Mouse (Mus musculus) MEL (cell line): ENCODE data around the gene Rpl12. TPM values are rescaled to one million over a fixed set of nuclear protein-coding genes. Genes with fewer than 3 reads are reported as not detected.

ENCODE experiments used
- DNase-seq: peaks from one replicate; pipeline ENCODE4 v3.0.0; 2011; ENCODE audit warnings: low read depth, low spot score
- H3K27ac ChIP-seq: 2 replicates; pipeline ENCODE4 v1.5.1; 2012; ENCODE audit warnings: low read depth, mild to moderate bottlenecking, control low read depth, low read length, moderate library complexity; ENCODE audit not compliant: control insufficient read depth
- H3K27me3 ChIP-seq, 2 experiments: fragments of 150-350 bp in 1 of 2; sonication (generic) in 1 of 2; 2 replicates each; pipeline ENCODE4 v1.6.1; 2012; ENCODE audit warnings: low read length in 2 of 2, mild to moderate bottlenecking in 2 of 2, improper control_type of control experiment in 1 of 2, moderate library complexity in 1 of 2; ENCODE audit not compliant: insufficient read depth in 2 of 2, control insufficient read depth in 1 of 2
- H3K36me3 ChIP-seq, 2 experiments: 2 replicates each; pipeline ENCODE4 v1.6.1; 2012 to 2014; ENCODE audit warnings: low read length in 2 of 2, improper control_type of control experiment in 1 of 2, inconsistent platforms in 1 of 2, mild to moderate bottlenecking in 1 of 2; ENCODE audit not compliant: insufficient read depth in 2 of 2, control insufficient read depth in 1 of 2
- H3K4me1 ChIP-seq, 2 experiments: fragments of 150-350 bp in 1 of 2; sonication (generic) in 1 of 2; 2 replicates each; pipeline ENCODE4 v1.6.1; 2012; ENCODE audit warnings: low read length in 2 of 2, improper control_type of control experiment in 1 of 2, mild to moderate bottlenecking in 1 of 2; ENCODE audit not compliant: insufficient read depth in 2 of 2, control insufficient read depth in 1 of 2
- H3K4me3 ChIP-seq, 2 experiments: fragments of 150-350 bp in 1 of 2; sonication (generic) in 1 of 2; 2 replicates each; pipeline ENCODE4 v1.5.1; 2012; ENCODE audit warnings: low read depth in 2 of 2, low read length in 2 of 2, mild to moderate bottlenecking in 2 of 2, moderate library complexity in 2 of 2, control low read depth in 1 of 2, improper control_type of control experiment in 1 of 2; ENCODE audit not compliant: control insufficient read depth in 1 of 2, insufficient read depth in 1 of 2
- H3K79me2 ChIP-seq: 2 replicates; pipeline ENCODE4 v1.6.1; 2012; ENCODE audit warnings: mild to moderate bottlenecking, low read length, moderate library complexity; ENCODE audit not compliant: control insufficient read depth, poor library complexity, insufficient read depth
- H3K9ac ChIP-seq: 2 replicates; pipeline ENCODE4 v1.6.1; 2012; ENCODE audit warnings: low read depth, mild to moderate bottlenecking, control low read depth, low read length, moderate library complexity; ENCODE audit not compliant: control insufficient read depth, poor library complexity, severe bottlenecking
- H3K9me3 ChIP-seq: fragments of 150-350 bp; sonication (generic); replicated peaks from 2 replicates; pipeline ENCODE4 v1.6.1; 2012; ENCODE audit warnings: mild to moderate bottlenecking, low read length, improper control_type of control experiment, moderate library complexity; ENCODE audit not compliant: insufficient read depth
- BHLHE40 ChIP-seq: IDR thresholded peaks from 2 replicates; pipeline ENCODE4 v1.6.1; 2012; ENCODE audit warnings: low read depth, mild to moderate bottlenecking, inconsistent platforms, low read length, improper control_type of control experiment, borderline replicate concordance
- CHD2 ChIP-seq: IDR thresholded peaks from 2 replicates; pipeline ENCODE4 v1.6.1; 2011; ENCODE audit warnings: low read length, improper control_type of control experiment
- CTCF ChIP-seq, 3 experiments: IDR thresholded peaks in 2 of 3; conservative IDR thresholded peaks in 1 of 3; 2 replicates each; pipeline ENCODE4 v1.5.1; 2011 to 2012; ENCODE audit warnings: low read length in 3 of 3, low read depth in 2 of 3, mild to moderate bottlenecking in 2 of 3, improper control_type of control experiment in 1 of 3, inconsistent platforms in 1 of 3, mixed read lengths in 1 of 3, moderate library complexity in 1 of 3; ENCODE audit not compliant: control insufficient read depth in 1 of 3, insufficient read depth in 1 of 3, poor library complexity in 1 of 3, severe bottlenecking in 1 of 3
- ETS1 ChIP-seq: IDR thresholded peaks from 2 replicates; pipeline ENCODE4 v1.6.1; 2012; ENCODE audit warnings: low read depth, mild to moderate bottlenecking, inconsistent platforms, low read length, improper control_type of control experiment, moderate library complexity
- GABPA ChIP-seq: IDR thresholded peaks from 2 replicates; pipeline ENCODE4 v1.6.1; 2012; ENCODE audit warnings: low read depth, mild to moderate bottlenecking, inconsistent platforms, low read length, improper control_type of control experiment, moderate library complexity
- HCFC1 ChIP-seq: IDR thresholded peaks from 2 replicates; pipeline ENCODE4 v1.6.1; 2012; ENCODE audit warnings: low read depth, mild to moderate bottlenecking, inconsistent platforms, low read length, improper control_type of control experiment, moderate library complexity
- JUND ChIP-seq: IDR thresholded peaks from 2 replicates; pipeline ENCODE4 v1.6.1; 2011; ENCODE audit warnings: low read depth, mild to moderate bottlenecking, improper control_type of control experiment, low read length
- KAT2A ChIP-seq: conservative IDR thresholded peaks from 2 replicates; pipeline ENCODE4 v1.6.1; 2012; ENCODE audit warnings: low read depth, low read length, improper control_type of control experiment, inconsistent platforms
- MAFK ChIP-seq: IDR thresholded peaks from 2 replicates; pipeline ENCODE4 v1.6.1; 2011; ENCODE audit warnings: low read depth, mild to moderate bottlenecking, low read length, improper control_type of control experiment, borderline replicate concordance
- MAX ChIP-seq: IDR thresholded peaks from 2 replicates; pipeline ENCODE4 v1.6.1; 2011; ENCODE audit warnings: low read length, improper control_type of control experiment
- MEF2A ChIP-seq: IDR thresholded peaks from 2 replicates; pipeline ENCODE4 v1.6.1; 2014; ENCODE audit warnings: low read depth, mild to moderate bottlenecking, inconsistent platforms, low read length, improper control_type of control experiment; ENCODE audit not compliant: poor library complexity, insufficient replicate concordance, severe bottlenecking; ENCODE audit errors: extremely low read depth
- MYC ChIP-seq: IDR thresholded peaks from 2 replicates; pipeline ENCODE4 v1.6.1; 2011; ENCODE audit warnings: low read depth, mild to moderate bottlenecking, low read length, improper control_type of control experiment, moderate library complexity
- RAD21 ChIP-seq: IDR thresholded peaks from 2 replicates; pipeline ENCODE4 v1.6.1; 2011; ENCODE audit warnings: mild to moderate bottlenecking, low read depth, low read length, improper control_type of control experiment
- RCOR1 ChIP-seq: IDR thresholded peaks from 2 replicates; pipeline ENCODE4 v1.6.1; 2012; ENCODE audit warnings: low read depth, mild to moderate bottlenecking, inconsistent platforms, low read length, improper control_type of control experiment
- SIN3A ChIP-seq: IDR thresholded peaks from 2 replicates; pipeline ENCODE4 v1.6.1; 2012; ENCODE audit warnings: low read length, improper control_type of control experiment, inconsistent platforms
- SMC3 ChIP-seq: IDR thresholded peaks from 2 replicates; pipeline ENCODE4 v1.6.1; 2011; ENCODE audit warnings: low read depth, low read length, improper control_type of control experiment
- TCF12 ChIP-seq: IDR thresholded peaks from 2 replicates; pipeline ENCODE4 v1.6.1; 2014; ENCODE audit warnings: low read depth, mild to moderate bottlenecking, inconsistent platforms, low read length, improper control_type of control experiment, moderate library complexity
- UBTF ChIP-seq: IDR thresholded peaks from 2 replicates; pipeline ENCODE4 v1.6.1; 2012; ENCODE audit warnings: low read depth, mild to moderate bottlenecking, inconsistent platforms, low read length, improper control_type of control experiment, moderate library complexity, borderline replicate concordance; ENCODE audit not compliant: insufficient read depth
- USF2 ChIP-seq, 2 experiments: IDR thresholded peaks; 2 replicates each; pipeline ENCODE4 v1.6.1; 2011 to 2012; ENCODE audit warnings: improper control_type of control experiment in 2 of 2, low read length in 2 of 2, borderline replicate concordance in 1 of 2, inconsistent platforms in 1 of 2, low read depth in 1 of 2, mild to moderate bottlenecking in 1 of 2; ENCODE audit not compliant: insufficient read depth in 1 of 2
- ZNF384 ChIP-seq: IDR thresholded peaks from 2 replicates; pipeline ENCODE4 v1.6.1; 2012; ENCODE audit warnings: low read depth, mild to moderate bottlenecking, inconsistent platforms, low read length, improper control_type of control experiment
- polyA plus RNA-seq, 2 experiments: library from polyadenylated mRNA; stranded (reverse) in 1 of 2; unstranded in 1 of 2; fragments of >175 nt in 1 of 2; fragments of >200 nt in 1 of 2; gene quantifications; 2 replicates each; pipeline versions ENCODE4 v1.2.1 to v1.2.4; 2012; ENCODE audit warnings: low replicate concordance in 2 of 2, low read depth in 1 of 2; ENCODE audit not compliant: insufficient read length in 2 of 2, insufficient read depth in 1 of 2, missing spikeins in 1 of 2
- total RNA-seq: library from RNA; depleted of rRNA; stranded (reverse); fragments of 300-350 nt; gene quantifications from 2 replicates; pipeline ENCODE4 v1.2.3, GENCODE M21; 2012

Gene Rpl12
- total and polyA plus RNA-seq, 3 experiments, result 116 to 1,842 TPM; not detected in 1

- TF ChIP-seq MAFK (no peak), MAX (peak; percentile 92), JUND (no peak), MEF2A (no peak), CTCF (IDR thresholded peaks at IDR 0.05 in 2 of 3, conservative IDR thresholded peaks at IDR 0.05 in 1 of 3; ENCODE audit: control insufficient read depth in 1 of 3, insufficient read depth in 1 of 3, low read depth in 2 of 3, low read length in 3 of 3, poor library complexity in 1 of 3, severe bottlenecking in 1 of 3) (no peak), HCFC1 (no peak), BHLHE40 (0 out of 2 replicates have a peak, but pooled peaks have one; percentile 42), TCF12 (no peak), CHD2 (no peak), SMC3 (no peak), RCOR1 (no peak), SIN3A (peak; percentile 57; the same call in 1 of the 2 replicates), USF2 (IDR thresholded peaks at IDR 0.05; ENCODE audit: borderline replicate concordance in 1 of 2, insufficient read depth in 1 of 2, low read depth in 1 of 2, low read length in 2 of 2) (no peak)
Measured at GRCm38 (mm10) chr2:32917526-32917925, 43.8 kb upstream of the Rpl12 start (continued).

- no peak for DNase-seq
- TF ChIP-seq UBTF (no peak), GABPA (no peak), MAFK (no peak), ZNF384 (no peak), KAT2A (no peak), SIN3A (no peak), RCOR1 (no peak), ETS1 (no peak), MYC (no peak), RAD21 (no peak)
- TF ChIP-seq, all 39 proteins: peak for 0
- H3K4me1 ChIP-seq, result peaks cover 0 to 12% of the 10 kb centered on the region in 2 experiments; a peak in 2 of 4 replicates
- H3K79me2 ChIP-seq, result no peaks in the 10 kb centered on the region
- no peaks in the 10 kb centered on the region for H3K9me3 ChIP-seq
- H3K27ac ChIP-seq, result no peak overlapping the region
- no peaks in the 10 kb centered on the region for H3K27me3 ChIP-seq
- H3K4me3 ChIP-seq, result no peak overlapping the region
- H3K36me3 ChIP-seq, result peaks cover 0 to 5% of the 10 kb centered on the region in 2 experiments; a peak in 2 of 4 replicates
- no peak overlapping the region for H3K9ac ChIP-seq
Measured at GRCm38 (mm10) chr2:32918391-32918790, 43.0 kb upstream of the Rpl12 start.
